Mouse (Mus musculus) intestine, embryonic 14.5 days (tissue): ENCODE measurements around the gene Rnf13. TPM values are rescaled to one million over a fixed set of nuclear protein-coding genes. Genes with fewer than 3 reads are reported as not detected.

ENCODE experiments used
- ATAC-seq: fragments of 200-750 bp; cut with Nextera tagmentation; replicated peaks from 2 replicates; pipeline ENCODE4 v1.8.0; 2017; ENCODE audit warnings: low read depth, moderate number of reproducible peaks, moderate TSS enrichment, moderate library complexity; ENCODE audit not compliant: low FRiP score, low TSS enrichment
- DNase-seq: peaks from one replicate; pipeline ENCODE4 v3.0.0-alpha.2; 2018; ENCODE audit warnings: low spot score
- H3K27ac ChIP-seq: fragments of 300-500 bp; sonication (generic); 2 replicates; pipeline ENCODE4 v1.5.1; 2014; ENCODE audit warnings: low read depth, mild to moderate bottlenecking, control low read depth
- H3K27me3 ChIP-seq: fragments of 300-500 bp; sonication (generic); replicated peaks from 2 replicates; pipeline ENCODE4 v1.6.1; 2014; ENCODE audit warnings: low read length, control low read depth; ENCODE audit not compliant: control insufficient read depth, insufficient read depth
- H3K36me3 ChIP-seq: fragments of 300-500 bp; sonication (generic); 2 replicates; pipeline ENCODE4 v1.6.1; 2014; ENCODE audit warnings: low read length, control low read depth; ENCODE audit not compliant: control insufficient read depth, insufficient read depth
- H3K4me1 ChIP-seq: fragments of 300-500 bp; sonication (generic); replicated peaks from 2 replicates; pipeline ENCODE4 v1.6.1; 2014; ENCODE audit warnings: low read length, control low read depth, mixed read lengths; ENCODE audit not compliant: control insufficient read depth, insufficient read depth
- H3K4me2 ChIP-seq: fragments of 300-500 bp; sonication (generic); 2 replicates; pipeline ENCODE4 v1.6.1; 2014; ENCODE audit warnings: low read length
- H3K4me3 ChIP-seq: fragments of 300-500 bp; sonication (generic); 2 replicates; pipeline ENCODE4 v1.5.1; 2014; ENCODE audit warnings: low read depth, low read length, control low read depth, mixed read lengths
- H3K9ac ChIP-seq: fragments of 300-500 bp; sonication (generic); 2 replicates; pipeline ENCODE4 v1.6.1; 2014; ENCODE audit warnings: mild to moderate bottlenecking, low read length
- H3K9me3 ChIP-seq: fragments of 300-500 bp; sonication (generic); 2 replicates; pipeline ENCODE4 v1.6.1; 2016; ENCODE audit warnings: low read length, control low read depth; ENCODE audit not compliant: control insufficient read depth
- WGBS: fragments of 180-500 bp; shearing (Covaris S2); extraction: QIAGEN DNeasy Blood & Tissue Kit; methylation state at CpG from one replicate; pipeline ENCODE4 v1.1.7; 2014; 5-methylcytosine and 5-hydroxymethylcytosine counted together
- polyA plus RNA-seq: library from polyadenylated mRNA; unstranded; fragments of >200 nt; fragmentation: Nextera tagmentation; extraction: Ambion mirVana; gene quantifications from 2 replicates; pipeline ENCODE4 v1.2.1, GENCODE M21; 2014

The Rnf13 gene
- polyA plus RNA-seq, 1 experiment from 2014 or later: 66.6 TPM

DNA sequence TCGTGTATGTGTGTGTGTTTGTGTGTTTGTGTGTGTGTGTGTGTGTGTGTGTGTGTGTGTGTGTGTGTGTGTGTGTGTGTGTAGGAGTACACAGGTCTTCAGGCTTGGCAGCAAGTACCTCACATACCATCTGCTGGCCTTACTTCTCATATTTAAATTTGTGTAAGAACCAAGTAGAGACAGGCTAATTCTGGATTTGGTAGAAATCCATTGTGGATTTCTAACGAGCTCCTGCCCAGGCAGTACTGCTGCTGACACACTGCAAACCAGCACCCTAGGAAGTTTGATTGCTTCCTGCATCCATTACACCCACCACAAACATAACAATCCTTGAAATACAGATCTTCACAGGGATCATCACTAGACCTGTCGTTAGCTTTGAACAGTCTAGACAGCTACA lies 147.1 kb downstream of the Rnf13 start:
- ATAC-seq (no peak), DNase-seq (no peak)
- H3K9me3 ChIP-seq: no peaks in the 10 kb centered on the region
- no peak overlapping the region for H3K4me2 ChIP-seq
- WGBS: 78% methylated on average over 3 of the region's 3 CpGs
- no peaks in the 10 kb centered on the region for H3K27me3 ChIP-seq
- no peak overlapping the region for H3K27ac ChIP-seq
- no peak overlapping the region for H3K4me3 ChIP-seq
- H3K4me1 ChIP-seq: no peaks in the 10 kb centered on the region
- H3K9ac ChIP-seq: no peak overlapping the region
- H3K36me3 ChIP-seq: no peaks in the 10 kb centered on the region

Other genes starting within 250 kb of the Rnf13 start
- 20.4 and 23.4 TPM in 2 replicates for gene Wwtr1, start 160.2 kb upstream of the Rnf13 start, polyA plus RNA-seq
- gene Commd2, start 84.3 kb upstream of the Rnf13 start, polyA plus RNA-seq: 86.8 and 95.9 TPM in 2 replicates
- not detected in 2 replicates for gene Ankub1, start 43.3 kb upstream of the Rnf13 start, polyA plus RNA-seq
- gene Pfn2, start 112.0 kb downstream of the Rnf13 start, polyA plus RNA-seq: 112 and 124 TPM in 2 replicates